Mouse (Mus musculus) intestine, embryonic 14.5 days (tissue): ENCODE results near the gene Apof. TPM values are rescaled to one million over a fixed set of nuclear protein-coding genes. Genes with fewer than 3 reads are reported as not detected.

Source experiments
- ATAC-seq: fragments of 200-750 bp; cut with Nextera tagmentation; replicated peaks from 2 replicates; pipeline ENCODE4 v1.8.0; 2017; ENCODE audit warnings: low read depth, moderate number of reproducible peaks, moderate TSS enrichment, moderate library complexity; ENCODE audit not compliant: low FRiP score, low TSS enrichment
- DNase-seq: peaks from one replicate; pipeline ENCODE4 v3.0.0-alpha.2; 2018; ENCODE audit warnings: low spot score
- H3K27ac ChIP-seq: fragments of 300-500 bp; sonication (generic); 2 replicates; pipeline ENCODE4 v1.5.1; 2014; ENCODE audit warnings: low read depth, mild to moderate bottlenecking, control low read depth
- H3K27me3 ChIP-seq: fragments of 300-500 bp; sonication (generic); replicated peaks from 2 replicates; pipeline ENCODE4 v1.6.1; 2014; ENCODE audit warnings: low read length, control low read depth; ENCODE audit not compliant: control insufficient read depth, insufficient read depth
- H3K36me3 ChIP-seq: fragments of 300-500 bp; sonication (generic); 2 replicates; pipeline ENCODE4 v1.6.1; 2014; ENCODE audit warnings: low read length, control low read depth; ENCODE audit not compliant: control insufficient read depth, insufficient read depth
- H3K4me1 ChIP-seq: fragments of 300-500 bp; sonication (generic); replicated peaks from 2 replicates; pipeline ENCODE4 v1.6.1; 2014; ENCODE audit warnings: low read length, control low read depth, mixed read lengths; ENCODE audit not compliant: control insufficient read depth, insufficient read depth
- H3K4me2 ChIP-seq: fragments of 300-500 bp; sonication (generic); 2 replicates; pipeline ENCODE4 v1.6.1; 2014; ENCODE audit warnings: low read length
- H3K4me3 ChIP-seq: fragments of 300-500 bp; sonication (generic); 2 replicates; pipeline ENCODE4 v1.5.1; 2014; ENCODE audit warnings: low read depth, low read length, control low read depth, mixed read lengths
- H3K9ac ChIP-seq: fragments of 300-500 bp; sonication (generic); 2 replicates; pipeline ENCODE4 v1.6.1; 2014; ENCODE audit warnings: mild to moderate bottlenecking, low read length
- H3K9me3 ChIP-seq: fragments of 300-500 bp; sonication (generic); 2 replicates; pipeline ENCODE4 v1.6.1; 2016; ENCODE audit warnings: low read length, control low read depth; ENCODE audit not compliant: control insufficient read depth
- WGBS: fragments of 180-500 bp; shearing (Covaris S2); extraction: QIAGEN DNeasy Blood & Tissue Kit; methylation state at CpG from one replicate; pipeline ENCODE4 v1.1.7; 2014; 5-methylcytosine and 5-hydroxymethylcytosine counted together
- polyA plus RNA-seq: library from polyadenylated mRNA; unstranded; fragments of >200 nt; fragmentation: Nextera tagmentation; extraction: Ambion mirVana; gene quantifications from 2 replicates; pipeline ENCODE4 v1.2.1, GENCODE M21; 2014

Apof gene
- polyA plus RNA-seq, 1 experiment from 2014 or later: not detected

DNA sequence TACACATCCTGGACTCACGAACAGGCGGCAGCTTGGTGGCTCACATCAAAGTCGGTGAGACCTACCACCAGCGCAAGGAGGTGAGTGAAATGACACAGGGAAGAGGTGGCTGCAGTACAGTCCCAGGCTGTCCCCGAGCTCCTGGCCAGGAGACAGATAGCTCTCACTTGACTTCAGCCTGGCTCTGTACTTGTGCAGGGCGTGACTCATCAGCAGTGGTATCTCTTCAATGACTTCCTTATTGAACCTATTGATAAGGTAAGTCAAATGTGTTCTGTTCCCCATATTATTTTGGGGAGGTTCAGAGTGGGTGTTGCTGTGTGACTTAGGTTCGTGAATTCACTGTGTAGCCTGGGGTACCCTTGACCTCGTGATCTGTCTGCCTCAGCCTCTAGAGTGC, 47.1 kb downstream of the Apof start:
- ATAC-seq: no peak
- H3K36me3 ChIP-seq: peaks cover 93% of the 10 kb centered on the region
- no peaks in the 10 kb centered on the region for H3K9me3 ChIP-seq
- H3K4me1 ChIP-seq: no peaks in the 10 kb centered on the region
- DNase-seq: no peak
- H3K9ac ChIP-seq: no peak overlapping the region
- H3K27me3 ChIP-seq: no peaks in the 10 kb centered on the region
- H3K4me2 ChIP-seq: no peak overlapping the region
- H3K4me3 ChIP-seq: no peak overlapping the region
- 96% methylated on average over 8 of the region's 8 CpGs for WGBS
- no peak overlapping the region for H3K27ac ChIP-seq

Other genes starting within 250 kb of the Apof start
- gene Naca, start 233.1 kb upstream of the Apof start, polyA plus RNA-seq: 929 and 986 TPM in 2 replicates
- gene Ptges3, start 209.7 kb upstream of the Apof start, polyA plus RNA-seq: 465 and 489 TPM in 2 replicates
- gene Atp5b, start 185.4 kb upstream of the Apof start, polyA plus RNA-seq: 2,618 and 2,654 TPM in 2 replicates
- 23.7 and 26.2 TPM in 2 replicates for gene Baz2a, start 177.1 kb upstream of the Apof start, polyA plus RNA-seq
- 25.3 and 31.0 TPM in 2 replicates for gene Rbms2, start 88.4 kb upstream of the Apof start, polyA plus RNA-seq
- 1.7 TPM in 2 replicates for gene Gls2, start 74.2 kb upstream of the Apof start, polyA plus RNA-seq
- 34.9 and 37.2 TPM in 2 replicates for gene Spryd4, start 56.9 kb upstream of the Apof start, polyA plus RNA-seq
- gene Mip, start 42.8 kb upstream of the Apof start, polyA plus RNA-seq: not detected in 2 replicates
- gene Timeless, start 36.6 kb upstream of the Apof start, polyA plus RNA-seq: 58.1 and 59.5 TPM in 2 replicates
- 0.30 TPM in 2 replicates for gene Apon, start 14.6 kb upstream of the Apof start, polyA plus RNA-seq
- gene Stat2, start 1.9 kb downstream of the Apof start, polyA plus RNA-seq: 12.0 and 12.8 TPM in 2 replicates
- 0.77 TPM in 2 replicates for gene Il23a, start 30.1 kb downstream of the Apof start, polyA plus RNA-seq
- 32.7 and 35.0 TPM in 2 replicates for gene Pan2, start 34.7 kb downstream of the Apof start, polyA plus RNA-seq
- 308 and 317 TPM in 2 replicates for gene Cnpy2, start 53.8 kb downstream of the Apof start, polyA plus RNA-seq
- 244 and 254 TPM in 2 replicates for gene Cs, start 69.1 kb downstream of the Apof start, polyA plus RNA-seq
- 11.0 and 15.7 TPM in 2 replicates for gene Coq10a, start 100.3 kb downstream of the Apof start, polyA plus RNA-seq
- 12.1 and 13.3 TPM in 2 replicates for gene Ankrd52, start 108.4 kb downstream of the Apof start, polyA plus RNA-seq
- 47.6 and 56.7 TPM in 2 replicates for gene Slc39a5, start 132.6 kb downstream of the Apof start, polyA plus RNA-seq
- gene Nabp2, start 142.8 kb downstream of the Apof start, polyA plus RNA-seq: 94.7 and 99.1 TPM in 2 replicates
- 30.5 and 36.0 TPM in 2 replicates for gene Rnf41, start 143.0 kb downstream of the Apof start, polyA plus RNA-seq
- gene Smarcc2, start 190.6 kb downstream of the Apof start, polyA plus RNA-seq: 71.9 and 82.2 TPM in 2 replicates
- gene Myl6, start 225.5 kb downstream of the Apof start, polyA plus RNA-seq: 1,777 and 1,828 TPM in 2 replicates
- gene Myl6b, start 230.0 kb downstream of the Apof start, polyA plus RNA-seq: 3.1 TPM in 2 replicates